Comparison of ENCODE assay signal across 22 mouse cellular contexts in genomic region chr3:41504867-41505266, GRCm38 (mm10).
"Had no signal": no experiment of that assay in that cellular context is flagged by ENCODE, and none has a peak within 500 bp of the region (broad histone marks: within the 10 kb centered on the region; RNA-seq: fewer than 3 reads in every experiment).

No protein-coding gene starts in this region.

- H3K9me3 ChIP-seq: embryonic facial prominence, embryonic 10.5 days; embryonic facial prominence, embryonic 12.5 days; embryonic facial prominence, embryonic 13.5 days; embryonic facial prominence, embryonic 15.5 days; forebrain, embryonic 10.5 days; forebrain, embryonic 12.5 days; forebrain, embryonic 13.5 days; forebrain, embryonic 15.5 days had no signal

- H3K27ac ChIP-seq: embryonic facial prominence, embryonic 10.5 days; embryonic facial prominence, embryonic 12.5 days; embryonic facial prominence, embryonic 13.5 days; embryonic facial prominence, embryonic 15.5 days; forebrain, embryonic 10.5 days; forebrain, embryonic 12.5 days; forebrain, embryonic 13.5 days; forebrain, embryonic 15.5 days; gastrocnemius, adult 2 months had no signal

- DNase-seq: cerebellum, adult 9-11 months; cerebellum, postnatal 10 days; cerebellum, postnatal 14 days; cerebellum, postnatal 25 days; cerebellum, postnatal 36 days; embryo, embryonic 11 days; forebrain, postnatal 0 days; gastrocnemius, adult 2 months; gastrocnemius, postnatal 10 days; gastrocnemius, postnatal 14 days; gastrocnemius, postnatal 25 days; gastrocnemius, postnatal 36 days; heart, adult 18-20 months had no signal

- H3K9ac ChIP-seq: embryonic facial prominence, embryonic 12.5 days; embryonic facial prominence, embryonic 13.5 days; embryonic facial prominence, embryonic 15.5 days; forebrain, embryonic 12.5 days; forebrain, embryonic 13.5 days; forebrain, embryonic 15.5 days; forebrain, postnatal 0 days had no signal

- H3K4me1 ChIP-seq: embryonic facial prominence, embryonic 12.5 days; embryonic facial prominence, embryonic 13.5 days; embryonic facial prominence, embryonic 15.5 days; forebrain, embryonic 10.5 days; forebrain, embryonic 12.5 days; forebrain, embryonic 13.5 days; forebrain, embryonic 15.5 days had no signal

- H3K4me3 ChIP-seq: embryonic facial prominence, embryonic 10.5 days; embryonic facial prominence, embryonic 12.5 days; embryonic facial prominence, embryonic 13.5 days; embryonic facial prominence, embryonic 15.5 days; erythroblast, embryonic 14.5 days; forebrain, embryonic 10.5 days; forebrain, embryonic 12.5 days; forebrain, embryonic 13.5 days; forebrain, embryonic 15.5 days; gastrocnemius, adult 2 months had no signal

- H3K36me3 ChIP-seq: embryonic facial prominence, embryonic 10.5 days; embryonic facial prominence, embryonic 12.5 days; embryonic facial prominence, embryonic 13.5 days; embryonic facial prominence, embryonic 15.5 days; forebrain, embryonic 10.5 days; forebrain, embryonic 12.5 days; forebrain, embryonic 15.5 days had no signal

- H3K27me3 ChIP-seq: embryonic facial prominence, embryonic 12.5 days; embryonic facial prominence, embryonic 13.5 days; embryonic facial prominence, embryonic 15.5 days; forebrain, embryonic 12.5 days; forebrain, embryonic 13.5 days; forebrain, embryonic 15.5 days had no signal
